Mouse (Mus musculus) B cell, adult 62 days (primary cell): Measurements from ENCODE around the gene Aym1. TPM values are rescaled to one million over a fixed set of nuclear protein-coding genes. Genes with fewer than 3 reads are reported as not detected.

ENCODE experiments used
- total RNA-seq: library from RNA; stranded (reverse); gene quantifications from 4 replicates; pipeline ENCODE4 v1.2.4, GENCODE M21; 2023

The Aym1 gene
- not detected in 4 replicates for total RNA-seq

DNA sequence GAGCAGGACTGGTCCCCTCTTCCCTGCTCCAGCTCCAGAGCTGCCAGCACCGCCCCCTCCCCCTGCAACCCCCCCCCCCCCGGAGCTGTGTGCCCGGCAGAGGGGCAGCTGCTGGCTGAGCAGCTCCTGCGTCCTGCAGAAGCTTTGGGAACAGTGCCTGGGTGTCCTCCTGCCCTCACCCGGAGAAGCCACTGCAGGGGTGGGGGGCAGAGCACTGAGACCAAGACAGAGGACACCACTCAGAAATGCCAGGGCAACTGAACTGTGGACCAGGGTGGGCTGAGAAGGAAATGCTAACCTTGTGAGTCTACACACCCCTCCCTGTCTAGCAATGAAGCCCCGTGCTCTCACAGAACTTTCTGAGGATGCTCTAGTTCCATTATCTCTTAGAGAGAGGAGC is at the start of gene Aym1:
Gene Aym1 (plus strand): TSS at position 109 of the 400 bp plus-strand sequence.

DNA sequence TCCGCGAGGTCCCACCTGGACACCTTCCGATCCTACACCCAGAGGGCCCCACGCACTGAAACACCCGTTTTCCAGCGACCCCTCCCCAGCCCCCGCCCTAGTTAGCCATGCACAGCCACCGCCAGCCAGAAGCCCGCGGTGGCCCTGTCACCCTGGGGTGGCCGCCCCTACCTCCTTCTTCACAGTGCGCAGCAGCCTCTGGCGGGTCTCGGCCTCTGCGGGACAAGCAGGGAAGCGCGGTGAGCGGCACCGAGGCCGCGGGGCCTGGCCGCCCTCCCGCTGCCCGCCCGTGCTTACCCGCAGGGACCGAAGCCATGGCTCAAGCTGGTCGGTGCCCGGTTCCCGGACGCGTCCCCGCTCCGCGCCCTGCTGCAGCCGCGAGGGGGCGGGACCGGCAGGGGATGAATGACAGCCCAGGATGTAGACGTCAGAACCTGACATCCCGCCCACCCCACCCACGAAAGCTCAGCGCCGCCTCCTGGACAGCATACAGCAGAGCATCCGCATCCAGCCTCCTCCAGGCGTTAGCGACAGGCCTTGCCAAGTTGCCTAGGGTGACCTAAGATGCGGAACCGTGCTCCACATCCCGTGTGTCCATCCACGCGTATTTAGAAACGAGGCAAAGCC is 46.6 kb upstream of the Aym1 start, which contains the start of gene Sgsm1:
Gene Sgsm1 (minus strand): TSS at position 410 of the 627 bp plus-strand sequence.

Other genes starting within 250 kb of the Aym1 start
- 0.80 to 1.1 TPM (median 1.0 TPM) in 4 replicates for gene 2900026A02Rik, start 136.1 kb upstream of the Aym1 start, total RNA-seq
- not detected in 4 replicates for gene Tmem211, start 130.4 kb upstream of the Aym1 start, total RNA-seq
- gene Sgsm1, start 46.5 kb upstream of the Aym1 start, total RNA-seq = not detected in 4 replicates
- 0.24 to 0.40 TPM (median 0.34 TPM) in 4 replicates for gene Wscd2, start 133.0 kb downstream of the Aym1 start, total RNA-seq